Mouse (Mus musculus): ENCODE measurements at regions not wholly inside any gene's neighbourhood (a gene's known extent, or its start where the extent isn't known, plus 50 kb on each side); places are given as distances from the start of the nearest gene placed in this dataset.
A peak's percentile ranks its signal among the peaks of the same experiment; 100 is the strongest.

- no peak for DNase-seq
Observed at GRCm38 (mm10) chr7:77632656-77633055, 1105.2 kb downstream of the Ntrk3 start.

- DNase-seq: no peak
Observed at GRCm38 (mm10) chr7:77623491-77623890, 1114.3 kb downstream of the Ntrk3 start.

GRCm38 (mm10) chr7:77622934-77623333 is 1114.9 kb downstream of the Ntrk3 start:
- DNase-seq: no peak

- no peak for DNase-seq
Observed at GRCm38 (mm10) chr7:77572872-77573271, 1164.9 kb downstream of the Ntrk3 start.

- DNase-seq: no peak
Observed at GRCm38 (mm10) chr7:77559095-77559494, 1178.7 kb downstream of the Ntrk3 start.

GRCm38 (mm10) chr7:77558536-77558935 is 1179.3 kb downstream of the Ntrk3 start:
- DNase-seq: no peak

- no peak for DNase-seq
Observed at GRCm38 (mm10) chr7:77536890-77537289, 1200.9 kb downstream of the Ntrk3 start.

GRCm38 (mm10) chr7:77527906-77528305 is 1209.9 kb downstream of the Ntrk3 start:
- no peak for DNase-seq

- no peak for DNase-seq
Observed at GRCm38 (mm10) chr7:77509586-77509985, 1228.2 kb downstream of the Ntrk3 start.

GRCm38 (mm10) chr7:77507606-77508005 is 1230.2 kb downstream of the Ntrk3 start:
- no peak for DNase-seq

- DNase-seq: no peak
Observed at GRCm38 (mm10) chr7:77502608-77503007, 1235.2 kb downstream of the Ntrk3 start.

GRCm38 (mm10) chr7:77495066-77495465 is 1242.7 kb downstream of the Ntrk3 start:
- DNase-seq: peak in 1 of 2 experiments; percentile 12

- DNase-seq: no peak
Observed at GRCm38 (mm10) chr7:77477519-77477918, 1247.8 kb downstream of the Agbl1 start.

GRCm38 (mm10) chr7:77446052-77446367 is 1216.3 kb downstream of the Agbl1 start:
- DNase-seq: no peak

GRCm38 (mm10) chr7:77445352-77446051 is 1215.8 kb downstream of the Agbl1 start:
- no peak for DNase-seq

GRCm38 (mm10) chr7:77441622-77442021 is 1211.9 kb downstream of the Agbl1 start:
- peak; percentile 4 to 33 for DNase-seq

GRCm38 (mm10) chr7:77413606-77414005 is 1183.9 kb downstream of the Agbl1 start:
- peak; percentile 32 to 72 for DNase-seq

Measured in kidney, postnatal 36 days (tissue).